Mouse (Mus musculus) B cell, adult 2 months (primary cell): ENCODE measurements around the gene Myct1.

Experiments
- DNase-seq, 2 experiments: peaks; one replicate each; pipeline ENCODE4 v3.0.0; 2022

Gene Myct1

GRCm38 (mm10) chr10:5626268-5626667 lies 32.7 kb downstream of the Myct1 start:
- no peak for DNase-seq

GRCm38 (mm10) chr10:5633672-5634200 lies 40.2 kb downstream of the Myct1 start:
- DNase-seq, result no peak

GRCm38 (mm10) chr10:5634336-5634735 lies 40.8 kb downstream of the Myct1 start:
- DNase-seq, result peak in 1 of 2 experiments; percentile 2

GRCm38 (mm10) chr10:5637322-5637721 lies 43.7 kb downstream of the Myct1 start:
- DNase-seq, result no peak

GRCm38 (mm10) chr10:5639112-5639511 lies 45.5 kb downstream of the Myct1 start, which contains the start of gene Vip:
Vip (plus strand) TSS chr10:5639218.
- DNase-seq, result no peak
